Mouse (Mus musculus): ENCODE data around the gene Gpr39.

DNA sequence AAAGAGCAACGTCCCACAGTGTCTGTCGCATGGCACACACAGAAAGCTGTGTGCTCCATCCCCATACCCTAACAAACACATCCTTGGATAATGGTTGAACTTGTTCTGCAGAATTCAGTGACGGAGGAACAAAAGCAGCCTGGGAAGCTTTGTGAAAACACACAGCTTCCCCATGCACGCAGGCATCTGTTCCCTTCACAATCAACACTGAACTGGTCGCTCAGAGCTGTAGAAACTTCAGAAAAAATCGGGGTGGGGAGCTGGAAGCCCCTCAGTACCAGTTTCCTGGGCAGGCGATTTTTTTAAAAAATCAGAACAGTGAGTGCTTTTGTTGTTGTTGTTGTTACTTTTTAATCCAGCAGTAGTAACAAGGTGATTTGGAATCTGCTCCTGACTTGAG is 193.3 kb downstream of the Gpr39 start:
- no peak for TF ChIP-seq EP300 (optimal IDR thresholded peaks at IDR 0.05)
- TF ChIP-seq CTCF (IDR thresholded peaks at IDR 0.05; ENCODE audit: low read depth): no peak

All from stomach, postnatal 0 days (tissue).